Mouse (Mus musculus) heart, embryonic 11.5 days (tissue): ENCODE data around the gene Ankrd33b. TPM values are rescaled to one million over a fixed set of nuclear protein-coding genes. Genes with fewer than 3 reads are reported as not detected.
A peak's percentile ranks its signal among the peaks of the same experiment; 100 is the strongest.

ENCODE experiments used
- ATAC-seq: fragments of 200-750 bp; cut with Nextera tagmentation; replicated peaks from 2 replicates; pipeline ENCODE4 v1.8.0; 2017; ENCODE audit warnings: moderate library complexity; ENCODE audit not compliant: insufficient number of reproducible peaks, low FRiP score, low TSS enrichment
- H3K27ac ChIP-seq: fragments of 300-500 bp; sonication (generic); 2 replicates; pipeline ENCODE4 v1.5.1; 2014; ENCODE audit warnings: mild to moderate bottlenecking, low read depth, low read length
- H3K27me3 ChIP-seq: fragments of 300-500 bp; sonication (generic); 2 replicates; pipeline ENCODE4 v1.6.1; 2014; ENCODE audit warnings: mild to moderate bottlenecking, low read length, mixed read lengths; ENCODE audit not compliant: control insufficient read depth, insufficient read depth
- H3K36me3 ChIP-seq: fragments of 300-500 bp; sonication (generic); 2 replicates; pipeline ENCODE4 v1.6.1; 2014; ENCODE audit warnings: mild to moderate bottlenecking, low read length, moderate library complexity, mixed read lengths; ENCODE audit not compliant: control insufficient read depth, insufficient read depth
- H3K4me1 ChIP-seq: fragments of 300-500 bp; sonication (generic); 2 replicates; pipeline ENCODE4 v1.6.1; 2014; ENCODE audit warnings: low read length; ENCODE audit not compliant: control insufficient read depth, insufficient read depth
- H3K4me2 ChIP-seq: fragments of 300-500 bp; sonication (generic); 2 replicates; pipeline ENCODE4 v1.6.1; 2014; ENCODE audit warnings: mild to moderate bottlenecking, moderate library complexity
- H3K4me3 ChIP-seq: fragments of 300-500 bp; sonication (generic); 2 replicates; pipeline ENCODE4 v1.5.1; 2014; ENCODE audit warnings: low read depth, low read length
- H3K9ac ChIP-seq: fragments of 300-500 bp; sonication (generic); 2 replicates; pipeline ENCODE4 v1.6.1; 2014; ENCODE audit warnings: mild to moderate bottlenecking, low read depth, low read length, moderate library complexity
- H3K9me3 ChIP-seq: fragments of 300-500 bp; sonication (generic); replicated peaks from 2 replicates; pipeline ENCODE4 v1.6.1; 2016; ENCODE audit warnings: low read length; ENCODE audit not compliant: control insufficient read depth
- WGBS: fragments of 180-500 bp; shearing (Covaris S2); extraction: QIAGEN DNeasy Blood & Tissue Kit; methylation state at CpG from one replicate; pipeline ENCODE4 v1.1.7; 2014; ENCODE audit not compliant: insufficient replicate concordance; 5-methylcytosine and 5-hydroxymethylcytosine counted together
- polyA plus RNA-seq: library from polyadenylated mRNA; unstranded; fragments of >200 nt; fragmentation: Nextera tagmentation; extraction: Ambion mirVana; gene quantifications from 2 replicates; pipeline ENCODE4 v1.2.1, GENCODE M21; 2014

Gene Ankrd33b
- polyA plus RNA-seq, 1 experiment from 2014 or later: 2.2 TPM

GRCm38 (mm10) chr15:31404346-31404745, 36.8 kb upstream of the Ankrd33b start:
- WGBS: 81% methylated on average over 8 of the region's 8 CpGs
- H3K27ac ChIP-seq: no peak overlapping the region
- H3K4me3 ChIP-seq: no peak overlapping the region
- H3K9me3 ChIP-seq: no peaks in the 10 kb centered on the region
- H3K36me3 ChIP-seq: no peaks in the 10 kb centered on the region
- H3K27me3 ChIP-seq: no peaks in the 10 kb centered on the region
- 0 out of 2 replicates have a peak, but pooled peaks cover 5% of the 10 kb centered on the region for H3K4me1 ChIP-seq
- ATAC-seq: no peak
- no peak overlapping the region for H3K4me2 ChIP-seq
- H3K9ac ChIP-seq: no peak overlapping the region

- Histone ChIP-seq H3K9me3 (no peaks in the 10 kb centered on the region), H3K4me3 (no peak overlapping the region), H3K4me1 (0 out of 2 replicates have a peak, but pooled peaks cover 5% of the 10 kb centered on the region), H3K27ac (no peak overlapping the region), H3K4me2 (no peak overlapping the region), H3K36me3 (no peaks in the 10 kb centered on the region), H3K27me3 (no peaks in the 10 kb centered on the region), H3K9ac (no peak overlapping the region)
- ATAC-seq: no peak
- WGBS: 82% methylated on average over 12 of the region's 12 CpGs
Measured at GRCm38 (mm10) chr15:31402200-31402892, 34.8 kb upstream of the Ankrd33b start.

- ATAC-seq: no peak
- Histone ChIP-seq H3K9me3 (no peaks in the 10 kb centered on the region), H3K9ac (no peak overlapping the region), H3K4me3 (no peak overlapping the region), H3K27me3 (no peaks in the 10 kb centered on the region), H3K4me2 (no peak overlapping the region), H3K36me3 (no peaks in the 10 kb centered on the region), H3K4me1 (0 out of 2 replicates have a peak, but pooled peaks cover 5% of the 10 kb centered on the region), H3K27ac (no peak overlapping the region)
- 55% methylated on average over 3 of the region's 3 CpGs for WGBS
Measured at GRCm38 (mm10) chr15:31400974-31401373, 33.4 kb upstream of the Ankrd33b start.

GRCm38 (mm10) chr15:31398769-31399168, 31.2 kb upstream of the Ankrd33b start:
- Histone ChIP-seq H3K9me3 (no peaks in the 10 kb centered on the region), H3K27me3 (no peaks in the 10 kb centered on the region), H3K27ac (no peak overlapping the region), H3K4me3 (no peak overlapping the region), H3K4me1 (peaks cover 9% of the 10 kb centered on the region; the same call in 1 of the 2 replicates), H3K4me2 (no peak overlapping the region), H3K9ac (no peak overlapping the region), H3K36me3 (no peaks in the 10 kb centered on the region)
- 89% methylated on average over 13 of the region's 13 CpGs for WGBS
- ATAC-seq: no peak

GRCm38 (mm10) chr15:31397379-31397778, 29.9 kb upstream of the Ankrd33b start:
- Histone ChIP-seq H3K4me2 (no peak overlapping the region), H3K4me1 (peaks cover 9% of the 10 kb centered on the region; the same call in 1 of the 2 replicates), H3K36me3 (no peaks in the 10 kb centered on the region), H3K9me3 (no peaks in the 10 kb centered on the region), H3K27ac (peak overlapping the region; percentile 75; the same call in 1 of the 2 replicates), H3K9ac (no peak overlapping the region), H3K27me3 (no peaks in the 10 kb centered on the region), H3K4me3 (no peak overlapping the region)
- ATAC-seq: no peak
- 75% methylated on average over 3 of the region's 3 CpGs for WGBS

GRCm38 (mm10) chr15:31396755-31397154, 29.2 kb upstream of the Ankrd33b start:
- Histone ChIP-seq H3K36me3 (no peaks in the 10 kb centered on the region), H3K4me2 (peak overlapping the region; percentile 5; the same call in 1 of the 2 replicates), H3K4me1 (peaks cover 11% of the 10 kb centered on the region; the same call in 1 of the 2 replicates), H3K4me3 (no peak overlapping the region), H3K9ac (no peak overlapping the region), H3K27ac (peak overlapping the region; percentile 75), H3K27me3 (no peaks in the 10 kb centered on the region), H3K9me3 (no peaks in the 10 kb centered on the region)
- WGBS: 41% methylated on average over 5 of the region's 5 CpGs
- ATAC-seq: peak; percentile 55; the same call in 1 of the 2 replicates

- 79% methylated on average over 4 of the region's 4 CpGs for WGBS
- Histone ChIP-seq H3K27me3 (no peaks in the 10 kb centered on the region), H3K9me3 (no peaks in the 10 kb centered on the region), H3K4me2 (no peak overlapping the region), H3K36me3 (no peaks in the 10 kb centered on the region), H3K9ac (no peak overlapping the region), H3K4me3 (no peak overlapping the region), H3K4me1 (peaks cover 11% of the 10 kb centered on the region; the same call in 1 of the 2 replicates), H3K27ac (peak overlapping the region; percentile 75)
- no peak for ATAC-seq
Measured at GRCm38 (mm10) chr15:31395986-31396385, 28.5 kb upstream of the Ankrd33b start.

- no peak overlapping the region for H3K4me3 ChIP-seq
- no peak for ATAC-seq
- H3K27ac ChIP-seq: 0 out of 2 replicates have a peak overlapping the region, but pooled peaks have one; percentile 6
- H3K9me3 ChIP-seq: no peaks in the 10 kb centered on the region
- no peaks in the 10 kb centered on the region for H3K27me3 ChIP-seq
- no peaks in the 10 kb centered on the region for H3K36me3 ChIP-seq
- peaks cover 6% of the 10 kb centered on the region; the same call in 1 of the 2 replicates for H3K4me1 ChIP-seq
- no peak overlapping the region for H3K4me2 ChIP-seq
- no peak overlapping the region for H3K9ac ChIP-seq
- 78% methylated on average over 6 of the region's 6 CpGs for WGBS
Measured at GRCm38 (mm10) chr15:31393402-31393801, 25.9 kb upstream of the Ankrd33b start.

- peaks cover 6% of the 10 kb centered on the region; the same call in 1 of the 2 replicates for H3K4me1 ChIP-seq
- H3K27ac ChIP-seq: no peak overlapping the region
- 70% methylated on average over 7 of the region's 7 CpGs for WGBS
- no peak overlapping the region for H3K4me3 ChIP-seq
- no peaks in the 10 kb centered on the region for H3K27me3 ChIP-seq
- H3K9ac ChIP-seq: no peak overlapping the region
- H3K36me3 ChIP-seq: no peaks in the 10 kb centered on the region
- ATAC-seq: no peak
- no peak overlapping the region for H3K4me2 ChIP-seq
- H3K9me3 ChIP-seq: no peaks in the 10 kb centered on the region
Measured at GRCm38 (mm10) chr15:31392705-31393104, 25.2 kb upstream of the Ankrd33b start.
